Mouse (Mus musculus): ENCODE data around the gene Ubl7.

DNA sequence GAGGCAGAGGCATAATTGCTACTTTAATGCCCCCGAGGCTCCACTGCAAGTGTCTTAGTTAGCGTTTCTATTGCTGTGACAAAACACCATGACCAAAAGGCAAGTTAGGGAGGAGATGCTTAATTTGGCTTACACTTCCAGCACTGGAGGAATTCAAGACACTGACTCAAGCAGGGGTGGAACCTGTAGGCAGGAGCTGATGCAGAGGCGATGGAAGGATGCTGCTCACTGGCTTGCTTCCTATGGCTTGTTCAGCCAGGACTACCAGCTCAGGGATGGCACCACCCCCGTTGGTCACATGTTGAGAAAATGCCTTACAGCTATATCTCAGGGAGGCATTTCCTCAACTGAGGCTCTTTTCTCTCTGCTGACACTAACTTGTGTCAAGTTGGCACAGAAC is 8.6 kb upstream of the Ubl7 start:
- no peak for TF ChIP-seq CTCF (IDR thresholded peaks at IDR 0.05; ENCODE audit: low read depth, low read length)
- TF ChIP-seq GATA1 (IDR thresholded peaks at IDR 0.05; ENCODE audit: borderline replicate concordance, low read length), result no peak
- no peak for TF ChIP-seq TAL1 (conservative IDR thresholded peaks at IDR 0.05; ENCODE audit: low read depth, low read length)
- no peak for TF ChIP-seq GATA2 (IDR thresholded peaks at IDR 0.05; ENCODE audit: borderline replicate concordance, low read depth, low read length)
